In the genomic region with DNA sequence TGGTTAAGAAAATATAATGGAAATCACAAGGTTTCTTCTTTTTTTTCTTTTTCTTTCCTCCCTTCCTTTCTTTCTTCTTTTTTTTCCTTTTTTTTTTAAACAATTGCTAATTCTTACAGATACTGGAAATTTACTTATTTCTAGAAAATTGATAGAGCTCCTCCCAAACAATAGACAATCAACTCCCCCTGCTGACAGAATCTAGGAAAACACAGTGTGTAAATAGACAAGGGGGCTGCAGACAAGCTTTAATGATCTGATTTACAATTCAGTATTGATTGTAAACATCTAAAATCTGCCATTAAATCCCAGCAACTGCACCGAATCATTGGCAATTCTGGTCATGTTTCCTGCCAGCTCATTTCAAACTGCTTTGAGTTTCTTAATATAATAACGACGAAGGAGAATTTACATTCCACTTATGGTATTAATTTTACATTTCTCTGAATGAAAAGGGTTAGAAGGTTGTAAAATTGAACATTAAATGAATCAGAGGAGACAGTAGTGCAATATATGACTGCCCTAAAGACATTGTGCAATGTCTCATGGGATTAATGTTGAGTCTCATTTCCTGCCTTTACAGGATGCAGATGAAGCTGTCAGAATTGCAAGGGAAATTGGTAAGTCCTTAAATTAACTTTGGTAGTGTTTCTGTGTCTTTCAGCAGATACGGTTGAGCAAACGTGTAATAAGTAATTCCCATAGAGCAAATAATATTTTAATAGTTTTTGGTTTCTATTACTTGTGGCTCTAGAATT, we compare ENCODE assay signal across 12 mouse cellular contexts.
DNase-seq lines count a peak whose midpoint lies in the region; ATAC-seq and TF ChIP-seq lines count a peak whose summit lies in the region.
"Had no signal": no experiment of that assay in that cellular context is flagged by ENCODE, and none has a peak within 500 bp of the region (broad histone marks: within the 10 kb centered on the region; RNA-seq: fewer than 3 reads in every experiment).

No protein-coding gene starts in this region.

- no peaks in the 10 kb centered on the region for H3K27me3 ChIP-seq in embryonic facial prominence, embryonic 11.5 days (ENCODE audit: control insufficient read depth, insufficient read depth, low read length)
- no peaks in the 10 kb centered on the region for H3K27me3 ChIP-seq in embryonic facial prominence, embryonic 10.5 days (replicated peaks; ENCODE audit: low read depth, poor library complexity, severe bottlenecking)
- no peaks in the 10 kb centered on the region for H3K27me3 ChIP-seq in liver, postnatal 0 days (ENCODE audit: insufficient read depth, low read length)
- H3K27me3 ChIP-seq in liver, embryonic 12.5 days (replicated peaks) = no peaks in the 10 kb centered on the region

- H3K36me3 ChIP-seq in embryonic facial prominence, embryonic 11.5 days (replicated peaks; ENCODE audit: control insufficient read depth, insufficient read depth, low read depth, low read length) = no peaks in the 10 kb centered on the region
- H3K36me3 ChIP-seq in embryonic facial prominence, embryonic 10.5 days (replicated peaks) = no peaks in the 10 kb centered on the region
- H3K36me3 ChIP-seq in liver, postnatal 0 days (replicated peaks; ENCODE audit: insufficient read depth, low read length) = no peaks in the 10 kb centered on the region
- no peaks in the 10 kb centered on the region for H3K36me3 ChIP-seq in liver, embryonic 12.5 days

- DNase-seq in embryonic facial prominence, embryonic 11.5 days (ENCODE audit: low spot score) = peak; percentile 45
- DNase-seq in embryonic facial prominence, embryonic 10.5 days (ENCODE audit: low spot score) = no peak
- DNase-seq in liver, postnatal 0 days = no peak
- DNase-seq in MN1 (ENCODE audit: low spot score) = peak; percentile 20
- DNase-seq in induced T-regulatory cell, adult 2 months (ENCODE audit: low read depth) = peak; percentile 18
- no peak for DNase-seq in testis, postnatal 10 days (ENCODE audit: low spot score)
- DNase-seq in ovary, adult 18-20 months (ENCODE audit: low spot score) = no peak
- DNase-seq: cerebellum, adult 8-10 months; kidney, adult 11 months; lung, postnatal 10 days had no signal

- 65% methylated on average over 5 of the region's 5 CpGs for WGBS in embryonic facial prominence, embryonic 11.5 days
- WGBS in embryonic facial prominence, embryonic 10.5 days = 74% methylated on average over 5 of the region's 5 CpGs
- WGBS in liver, postnatal 0 days (ENCODE audit: insufficient replicate concordance) = 63% methylated on average over 5 of the region's 5 CpGs
- 73% methylated on average over 5 of the region's 5 CpGs for WGBS in liver, embryonic 12.5 days (ENCODE audit: insufficient replicate concordance)

- H3K9ac ChIP-seq in embryonic facial prominence, embryonic 11.5 days (replicated peaks; ENCODE audit: low read length) = no peak overlapping the region
- no peak overlapping the region for H3K9ac ChIP-seq in liver, postnatal 0 days (replicated peaks)
- H3K9ac ChIP-seq in liver, embryonic 12.5 days = no peak overlapping the region

- no peak overlapping the region for H3K4me2 ChIP-seq in embryonic facial prominence, embryonic 11.5 days (ENCODE audit: low read depth, low read length)
- H3K4me2 ChIP-seq in liver, postnatal 0 days (ENCODE audit: low read depth, low read length) = no peak overlapping the region
- no peak overlapping the region for H3K4me2 ChIP-seq in liver, embryonic 12.5 days

- H3K4me1 ChIP-seq in embryonic facial prominence, embryonic 11.5 days (ENCODE audit: control insufficient read depth, insufficient read depth, low read length) = no peaks in the 10 kb centered on the region
- peaks cover 11% of the 10 kb centered on the region for H3K4me1 ChIP-seq in embryonic facial prominence, embryonic 10.5 days
- no peaks in the 10 kb centered on the region for H3K4me1 ChIP-seq in liver, postnatal 0 days (ENCODE audit: insufficient read depth)
- no peaks in the 10 kb centered on the region for H3K4me1 ChIP-seq in liver, embryonic 12.5 days

- TF ChIP-seq CTCF in liver, postnatal 0 days (IDR thresholded peaks at IDR 0.05; ENCODE audit: low read depth) = 0 out of 2 replicates have a peak, but pooled peaks have one; percentile 11

- no peak for ATAC-seq in embryonic facial prominence, embryonic 11.5 days (replicated peaks; ENCODE audit: insufficient number of reproducible peaks, low FRiP score, low TSS enrichment, low read depth)
- ATAC-seq in liver, postnatal 0 days = no peak
- ATAC-seq in liver, embryonic 12.5 days = no peak

- no peak for TF ChIP-seq EP300 in liver, postnatal 0 days (IDR thresholded peaks at IDR 0.05; ENCODE audit: low read depth)

- no peak overlapping the region for H3K27ac ChIP-seq in embryonic facial prominence, embryonic 11.5 days (replicated peaks; ENCODE audit: low read depth, low read length)
- H3K27ac ChIP-seq in embryonic facial prominence, embryonic 10.5 days (replicated peaks) = no peak overlapping the region
- H3K27ac ChIP-seq in liver, postnatal 0 days (ENCODE audit: low read depth) = no peak overlapping the region
- no peak overlapping the region for H3K27ac ChIP-seq in liver, embryonic 12.5 days

- H3K9me3 ChIP-seq in embryonic facial prominence, embryonic 11.5 days (replicated peaks; ENCODE audit: control insufficient read depth, low read length) = no peaks in the 10 kb centered on the region
- no peaks in the 10 kb centered on the region for H3K9me3 ChIP-seq in embryonic facial prominence, embryonic 10.5 days
- H3K9me3 ChIP-seq in liver, postnatal 0 days (ENCODE audit: low read length) = no peaks in the 10 kb centered on the region
- no peaks in the 10 kb centered on the region for H3K9me3 ChIP-seq in liver, embryonic 12.5 days (replicated peaks)

- H3K4me3 ChIP-seq in embryonic facial prominence, embryonic 11.5 days (ENCODE audit: low read depth, low read length) = no peak overlapping the region
- no peak overlapping the region for H3K4me3 ChIP-seq in embryonic facial prominence, embryonic 10.5 days
- H3K4me3 ChIP-seq in liver, postnatal 0 days (ENCODE audit: low read depth, low read length) = no peak overlapping the region
- no peak overlapping the region for H3K4me3 ChIP-seq in liver, embryonic 12.5 days
- H3K4me3 ChIP-seq: myocyte had no signal

Comparison
In these comparisons a context has a peak if more than half of its experiments do, and no peak if none do; other contexts are left out.
1. DNase-seq: peak in embryonic facial prominence, embryonic 11.5 days (single experiment), MN1 (single experiment) and induced T-regulatory cell, adult 2 months (single experiment); none in embryonic facial prominence, embryonic 10.5 days (single experiment), liver, postnatal 0 days (single experiment), testis, postnatal 10 days (single experiment) and ovary, adult 18-20 months (single experiment).